Mouse (Mus musculus) MEL (cell line): ENCODE data around the gene Disp3. TPM values are rescaled to one million over a fixed set of nuclear protein-coding genes. Genes with fewer than 3 reads are reported as not detected.
A peak's percentile ranks its signal among the peaks of the same experiment; 100 is the strongest.

Source experiments
- DNase-seq: peaks from one replicate; pipeline ENCODE4 v3.0.0; 2011; ENCODE audit warnings: low read depth, low spot score
- H3K27ac ChIP-seq: 2 replicates; pipeline ENCODE4 v1.5.1; 2012; ENCODE audit warnings: low read depth, mild to moderate bottlenecking, control low read depth, low read length, moderate library complexity; ENCODE audit not compliant: control insufficient read depth
- H3K27me3 ChIP-seq, 2 experiments: fragments of 150-350 bp in 1 of 2; sonication (generic) in 1 of 2; 2 replicates each; pipeline ENCODE4 v1.6.1; 2012; ENCODE audit warnings: low read length in 2 of 2, mild to moderate bottlenecking in 2 of 2, improper control_type of control experiment in 1 of 2, moderate library complexity in 1 of 2; ENCODE audit not compliant: insufficient read depth in 2 of 2, control insufficient read depth in 1 of 2
- H3K36me3 ChIP-seq, 2 experiments: 2 replicates each; pipeline ENCODE4 v1.6.1; 2012 to 2014; ENCODE audit warnings: low read length in 2 of 2, improper control_type of control experiment in 1 of 2, inconsistent platforms in 1 of 2, mild to moderate bottlenecking in 1 of 2; ENCODE audit not compliant: insufficient read depth in 2 of 2, control insufficient read depth in 1 of 2
- H3K4me1 ChIP-seq, 2 experiments: fragments of 150-350 bp in 1 of 2; sonication (generic) in 1 of 2; 2 replicates each; pipeline ENCODE4 v1.6.1; 2012; ENCODE audit warnings: low read length in 2 of 2, improper control_type of control experiment in 1 of 2, mild to moderate bottlenecking in 1 of 2; ENCODE audit not compliant: insufficient read depth in 2 of 2, control insufficient read depth in 1 of 2
- H3K4me3 ChIP-seq, 2 experiments: fragments of 150-350 bp in 1 of 2; sonication (generic) in 1 of 2; 2 replicates each; pipeline ENCODE4 v1.5.1; 2012; ENCODE audit warnings: low read depth in 2 of 2, low read length in 2 of 2, mild to moderate bottlenecking in 2 of 2, moderate library complexity in 2 of 2, control low read depth in 1 of 2, improper control_type of control experiment in 1 of 2; ENCODE audit not compliant: control insufficient read depth in 1 of 2, insufficient read depth in 1 of 2
- H3K79me2 ChIP-seq: 2 replicates; pipeline ENCODE4 v1.6.1; 2012; ENCODE audit warnings: mild to moderate bottlenecking, low read length, moderate library complexity; ENCODE audit not compliant: control insufficient read depth, poor library complexity, insufficient read depth
- H3K9ac ChIP-seq: 2 replicates; pipeline ENCODE4 v1.6.1; 2012; ENCODE audit warnings: low read depth, mild to moderate bottlenecking, control low read depth, low read length, moderate library complexity; ENCODE audit not compliant: control insufficient read depth, poor library complexity, severe bottlenecking
- H3K9me3 ChIP-seq: fragments of 150-350 bp; sonication (generic); replicated peaks from 2 replicates; pipeline ENCODE4 v1.6.1; 2012; ENCODE audit warnings: mild to moderate bottlenecking, low read length, improper control_type of control experiment, moderate library complexity; ENCODE audit not compliant: insufficient read depth
- CHD2 ChIP-seq: IDR thresholded peaks from 2 replicates; pipeline ENCODE4 v1.6.1; 2011; ENCODE audit warnings: low read length, improper control_type of control experiment
- CTCF ChIP-seq, 3 experiments: IDR thresholded peaks in 2 of 3; conservative IDR thresholded peaks in 1 of 3; 2 replicates each; pipeline ENCODE4 v1.5.1; 2011 to 2012; ENCODE audit warnings: low read length in 3 of 3, low read depth in 2 of 3, mild to moderate bottlenecking in 2 of 3, improper control_type of control experiment in 1 of 3, inconsistent platforms in 1 of 3, mixed read lengths in 1 of 3, moderate library complexity in 1 of 3; ENCODE audit not compliant: control insufficient read depth in 1 of 3, insufficient read depth in 1 of 3, poor library complexity in 1 of 3, severe bottlenecking in 1 of 3
- ELF1 ChIP-seq: IDR thresholded peaks from 2 replicates; pipeline ENCODE4 v1.6.1; 2014; ENCODE audit warnings: low read depth, mild to moderate bottlenecking, inconsistent platforms, low read length, improper control_type of control experiment, moderate library complexity
- EP300 ChIP-seq, 2 experiments: IDR thresholded peaks; 2 replicates each; pipeline ENCODE4 v1.6.1; 2011; ENCODE audit warnings: improper control_type of control experiment in 2 of 2, low read length in 2 of 2, low read depth in 1 of 2, mild to moderate bottlenecking in 1 of 2
- GATA1 ChIP-seq: IDR thresholded peaks from 2 replicates; pipeline ENCODE4 v1.6.1; 2011; ENCODE audit warnings: low read depth, low read length, improper control_type of control experiment
- JUND ChIP-seq: IDR thresholded peaks from 2 replicates; pipeline ENCODE4 v1.6.1; 2011; ENCODE audit warnings: low read depth, mild to moderate bottlenecking, improper control_type of control experiment, low read length
- MAFK ChIP-seq: IDR thresholded peaks from 2 replicates; pipeline ENCODE4 v1.6.1; 2011; ENCODE audit warnings: low read depth, mild to moderate bottlenecking, low read length, improper control_type of control experiment, borderline replicate concordance
- MAX ChIP-seq: IDR thresholded peaks from 2 replicates; pipeline ENCODE4 v1.6.1; 2011; ENCODE audit warnings: low read length, improper control_type of control experiment
- MEF2A ChIP-seq: IDR thresholded peaks from 2 replicates; pipeline ENCODE4 v1.6.1; 2014; ENCODE audit warnings: low read depth, mild to moderate bottlenecking, inconsistent platforms, low read length, improper control_type of control experiment; ENCODE audit not compliant: poor library complexity, insufficient replicate concordance, severe bottlenecking; ENCODE audit errors: extremely low read depth
- MXI1 ChIP-seq: IDR thresholded peaks from 2 replicates; pipeline ENCODE4 v1.6.1; 2011; ENCODE audit warnings: mild to moderate bottlenecking, low read depth, low read length, improper control_type of control experiment
- MYB ChIP-seq: IDR thresholded peaks from 2 replicates; pipeline ENCODE4 v1.6.1; 2011; ENCODE audit warnings: mild to moderate bottlenecking, low read depth, low read length, improper control_type of control experiment
- MYC ChIP-seq: IDR thresholded peaks from 2 replicates; pipeline ENCODE4 v1.6.1; 2011; ENCODE audit warnings: low read depth, mild to moderate bottlenecking, low read length, improper control_type of control experiment, moderate library complexity
- NELFE ChIP-seq: IDR thresholded peaks from 2 replicates; pipeline ENCODE4 v1.6.1; 2011; ENCODE audit warnings: low read depth, low read length, improper control_type of control experiment
- POLR2A ChIP-seq, 2 experiments: IDR thresholded peaks; 2 replicates each; pipeline ENCODE4 v1.6.1; 2011 to 2012; ENCODE audit warnings: low read length in 2 of 2, mild to moderate bottlenecking in 2 of 2, control low read depth in 1 of 2, improper control_type of control experiment in 1 of 2, low read depth in 1 of 2, moderate library complexity in 1 of 2; ENCODE audit not compliant: control insufficient read depth in 1 of 2, insufficient read depth in 1 of 2, poor library complexity in 1 of 2
- POLR2AphosphoS2 ChIP-seq: IDR thresholded peaks from 2 replicates; pipeline ENCODE4 v1.6.1; 2011; ENCODE audit warnings: low read length, improper control_type of control experiment
- POLR2AphosphoS5 ChIP-seq: IDR thresholded peaks from 2 replicates; pipeline ENCODE4 v1.6.1; 2012; ENCODE audit warnings: low read depth, borderline replicate concordance, mild to moderate bottlenecking, inconsistent platforms, low read length, moderate library complexity, mixed read lengths
- RAD21 ChIP-seq: IDR thresholded peaks from 2 replicates; pipeline ENCODE4 v1.6.1; 2011; ENCODE audit warnings: mild to moderate bottlenecking, low read depth, low read length, improper control_type of control experiment
- RCOR1 ChIP-seq: IDR thresholded peaks from 2 replicates; pipeline ENCODE4 v1.6.1; 2012; ENCODE audit warnings: low read depth, mild to moderate bottlenecking, inconsistent platforms, low read length, improper control_type of control experiment
- SIN3A ChIP-seq: IDR thresholded peaks from 2 replicates; pipeline ENCODE4 v1.6.1; 2012; ENCODE audit warnings: low read length, improper control_type of control experiment, inconsistent platforms
- SMC3 ChIP-seq: IDR thresholded peaks from 2 replicates; pipeline ENCODE4 v1.6.1; 2011; ENCODE audit warnings: low read depth, low read length, improper control_type of control experiment
- TAL1 ChIP-seq: IDR thresholded peaks from 2 replicates; pipeline ENCODE4 v1.6.1; 2012; ENCODE audit warnings: mild to moderate bottlenecking, inconsistent platforms, low read length, moderate library complexity, mixed read lengths
- TBP ChIP-seq: IDR thresholded peaks from 2 replicates; pipeline ENCODE4 v1.8.0; 2011; ENCODE audit warnings: low read depth, low read length, improper control_type of control experiment
- TCF12 ChIP-seq: IDR thresholded peaks from 2 replicates; pipeline ENCODE4 v1.6.1; 2014; ENCODE audit warnings: low read depth, mild to moderate bottlenecking, inconsistent platforms, low read length, improper control_type of control experiment, moderate library complexity
- UBTF ChIP-seq: IDR thresholded peaks from 2 replicates; pipeline ENCODE4 v1.6.1; 2012; ENCODE audit warnings: low read depth, mild to moderate bottlenecking, inconsistent platforms, low read length, improper control_type of control experiment, moderate library complexity, borderline replicate concordance; ENCODE audit not compliant: insufficient read depth
- USF1 ChIP-seq: IDR thresholded peaks from 2 replicates; pipeline ENCODE4 v1.6.1; 2014; ENCODE audit warnings: low read depth, mild to moderate bottlenecking, inconsistent platforms, low read length, improper control_type of control experiment, moderate library complexity
- USF2 ChIP-seq, 2 experiments: IDR thresholded peaks; 2 replicates each; pipeline ENCODE4 v1.6.1; 2011 to 2012; ENCODE audit warnings: improper control_type of control experiment in 2 of 2, low read length in 2 of 2, borderline replicate concordance in 1 of 2, inconsistent platforms in 1 of 2, low read depth in 1 of 2, mild to moderate bottlenecking in 1 of 2; ENCODE audit not compliant: insufficient read depth in 1 of 2
- ZC3H11A ChIP-seq: IDR thresholded peaks from 2 replicates; pipeline ENCODE4 v1.6.1; 2012; ENCODE audit warnings: low read depth, mild to moderate bottlenecking, inconsistent platforms, low read length, improper control_type of control experiment
- ZKSCAN1 ChIP-seq: IDR thresholded peaks from 2 replicates; pipeline ENCODE4 v1.6.1; 2012; ENCODE audit warnings: low read depth, mild to moderate bottlenecking, inconsistent platforms, low read length, improper control_type of control experiment, moderate library complexity
- ZMIZ1 ChIP-seq: IDR thresholded peaks from 2 replicates; pipeline ENCODE4 v1.6.1; 2012; ENCODE audit warnings: low read depth, mild to moderate bottlenecking, inconsistent platforms, low read length, improper control_type of control experiment, moderate library complexity
- ZNF384 ChIP-seq: IDR thresholded peaks from 2 replicates; pipeline ENCODE4 v1.6.1; 2012; ENCODE audit warnings: low read depth, mild to moderate bottlenecking, inconsistent platforms, low read length, improper control_type of control experiment
- polyA plus RNA-seq, 2 experiments: library from polyadenylated mRNA; stranded (reverse) in 1 of 2; unstranded in 1 of 2; fragments of >175 nt in 1 of 2; fragments of >200 nt in 1 of 2; gene quantifications; 2 replicates each; pipeline versions ENCODE4 v1.2.1 to v1.2.4; 2012; ENCODE audit warnings: low replicate concordance in 2 of 2, low read depth in 1 of 2; ENCODE audit not compliant: insufficient read length in 2 of 2, insufficient read depth in 1 of 2, missing spikeins in 1 of 2
- total RNA-seq: library from RNA; depleted of rRNA; stranded (reverse); fragments of 300-350 nt; gene quantifications from 2 replicates; pipeline ENCODE4 v1.2.3, GENCODE M21; 2012

The Disp3 gene
- total and polyA plus RNA-seq, 3 experiments, result not detected

DNA sequence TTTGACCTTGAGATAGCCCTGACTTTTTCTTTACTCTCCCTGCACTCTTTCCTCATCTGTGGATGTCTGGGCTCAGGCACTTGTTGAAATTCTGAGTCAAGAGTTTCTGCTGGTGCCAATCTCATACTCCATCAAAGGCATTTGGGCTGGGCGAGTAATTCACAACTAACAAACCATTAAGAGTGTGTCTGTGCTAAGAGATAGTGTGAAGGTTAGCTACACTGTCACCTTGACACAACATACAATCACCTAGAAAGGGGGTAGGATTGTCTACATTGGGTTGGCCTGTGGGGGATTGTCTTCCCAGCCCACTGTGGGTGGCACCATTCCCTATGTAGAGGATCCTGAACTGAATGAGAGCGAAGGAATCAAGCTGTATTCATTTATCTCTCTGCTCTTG is 84.2 kb downstream of the Disp3 start:
- H3K27ac ChIP-seq, result peak overlapping the region; percentile 57
- DNase-seq, result no peak
- no peak overlapping the region for H3K9ac ChIP-seq
- TF ChIP-seq EP300 (IDR thresholded peaks at IDR 0.05; ENCODE audit: low read depth in 1 of 2, low read length in 2 of 2) (no peak), ZNF384 (no peak), SMC3 (no peak), CHD2 (no peak), USF1 (no peak), USF2 (IDR thresholded peaks at IDR 0.05; ENCODE audit: borderline replicate concordance in 1 of 2, insufficient read depth in 1 of 2, low read depth in 1 of 2, low read length in 2 of 2) (no peak), RCOR1 (no peak), ELF1 (no peak), UBTF (no peak), ZMIZ1 (no peak), GATA1 (no peak), TCF12 (no peak), CTCF (IDR thresholded peaks at IDR 0.05 in 2 of 3, conservative IDR thresholded peaks at IDR 0.05 in 1 of 3; ENCODE audit: control insufficient read depth in 1 of 3, insufficient read depth in 1 of 3, low read depth in 2 of 3, low read length in 3 of 3, poor library complexity in 1 of 3, severe bottlenecking in 1 of 3) (no peak), ZC3H11A (no peak), JUND (no peak), MEF2A (no peak), NELFE (no peak), TAL1 (no peak)
- H3K4me1 ChIP-seq, result peaks cover 2 to 29% of the 10 kb centered on the region in 2 experiments
- H3K4me3 ChIP-seq, result peak overlapping the region; percentile 14 to 16; a peak in 2 of 4 replicates
- no peaks in the 10 kb centered on the region for H3K9me3 ChIP-seq
- H3K36me3 ChIP-seq, result peaks cover 0 to 20% of the 10 kb centered on the region in 2 experiments; a peak in 2 of 4 replicates
- no peaks in the 10 kb centered on the region for H3K27me3 ChIP-seq
- H3K79me2 ChIP-seq, result no peaks in the 10 kb centered on the region

DNA sequence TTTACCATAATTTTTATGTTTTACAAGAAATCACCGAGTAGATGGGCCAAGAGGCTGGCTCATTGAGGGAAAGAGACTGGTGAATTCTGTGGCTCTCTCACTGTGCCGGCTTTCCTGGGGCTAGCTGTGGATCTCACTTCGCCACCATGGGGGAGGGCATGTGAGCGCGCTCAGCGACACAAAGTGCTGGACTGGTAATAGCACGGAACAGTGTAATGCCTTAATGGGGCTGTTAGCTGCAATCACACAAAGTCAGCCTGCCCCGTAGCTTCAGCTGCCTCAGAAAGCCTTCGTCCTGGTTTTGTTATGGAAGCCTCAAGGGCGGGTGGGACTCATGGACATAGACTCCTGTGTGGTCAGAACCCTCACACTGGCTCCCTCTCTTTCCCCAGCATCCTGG is 89.0 kb downstream of the Disp3 start:
- Histone ChIP-seq H3K9me3 (no peaks in the 10 kb centered on the region), H3K79me2 (no peaks in the 10 kb centered on the region), H3K9ac (no peak overlapping the region), H3K4me1 (peaks cover 0 to 20% of the 10 kb centered on the region in 2 experiments; a peak in 3 of 4 replicates), H3K4me3 (no peak overlapping the region), H3K27ac (no peak overlapping the region), H3K27me3 (no peaks in the 10 kb centered on the region)
- no peak for TF ChIP-seq RAD21
- TF ChIP-seq JUND, result no peak
- TF ChIP-seq ZKSCAN1, result no peak
- TF ChIP-seq ZNF384, result no peak
- TF ChIP-seq RCOR1, result no peak
- TF ChIP-seq TAL1, result no peak
- TF ChIP-seq POLR2AphosphoS2, result no peak
- no peak for TF ChIP-seq SIN3A
- TF ChIP-seq POLR2A (IDR thresholded peaks at IDR 0.05; ENCODE audit: control insufficient read depth in 1 of 2, insufficient read depth in 1 of 2, low read depth in 1 of 2, low read length in 2 of 2, poor library complexity in 1 of 2), result no peak
- TF ChIP-seq CTCF (IDR thresholded peaks at IDR 0.05 in 2 of 3, conservative IDR thresholded peaks at IDR 0.05 in 1 of 3; ENCODE audit: control insufficient read depth in 1 of 3, insufficient read depth in 1 of 3, low read depth in 2 of 3, low read length in 3 of 3, poor library complexity in 1 of 3, severe bottlenecking in 1 of 3), result no peak
- no peak for TF ChIP-seq MYB
- no peak for TF ChIP-seq TBP
- no peak for TF ChIP-seq MAFK
- TF ChIP-seq MYC, result no peak
- TF ChIP-seq MAX, result no peak
- no peak for TF ChIP-seq SMC3
- no peak for TF ChIP-seq MXI1
- TF ChIP-seq POLR2AphosphoS5, result no peak
- no peak for TF ChIP-seq CHD2
- TF ChIP-seq MEF2A, result no peak
- TF ChIP-seq, all 39 proteins: peak for 0
- DNase-seq, result no peak
- H3K36me3 ChIP-seq, result peaks cover 0 to 12% of the 10 kb centered on the region in 2 experiments; a peak in 2 of 4 replicates
